Mouse (Mus musculus) T-cell, adult 2 months (primary cell): Measurements from ENCODE around the gene Tex30.
A peak's percentile ranks its signal among the peaks of the same experiment; 100 is the strongest.
"Not testable (repeated sequence)": the region's sequence is repeated elsewhere in the genome, so short reads cannot be mapped to it uniquely, and the experiment has no call there.

ENCODE experiments used
- DNase-seq: peaks from one replicate; pipeline ENCODE4 v3.0.0; 2022; ENCODE audit warnings: low spot score

The Tex30 gene

DNA sequence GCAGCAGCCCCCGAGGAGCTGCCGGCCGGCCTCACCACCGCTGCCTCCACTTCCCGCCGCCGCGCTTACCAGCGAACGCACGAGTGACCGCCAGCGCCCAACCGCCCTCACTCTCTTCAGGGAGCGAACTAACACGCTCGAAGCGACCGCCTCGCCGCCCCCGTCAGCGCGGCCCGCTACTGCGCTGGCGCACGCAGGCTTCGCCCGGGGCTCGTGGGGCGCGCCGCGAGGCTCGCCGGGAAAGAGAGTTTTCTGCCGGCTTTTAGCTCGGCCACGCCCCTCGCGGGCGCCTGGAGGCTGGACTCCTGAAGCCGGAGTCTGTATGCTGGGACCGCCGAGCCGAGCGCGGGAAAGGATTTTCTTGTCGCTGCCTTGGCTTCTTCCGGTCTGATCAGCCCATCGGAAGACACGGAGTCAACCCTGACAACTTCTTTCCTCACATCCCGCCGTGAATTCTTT is at the start of gene Tex30:
TSS of gene Tex30 (minus strand) at position 183 of the 459 bp plus-strand sequence.
- DNase-seq: peak; percentile 91

DNA sequence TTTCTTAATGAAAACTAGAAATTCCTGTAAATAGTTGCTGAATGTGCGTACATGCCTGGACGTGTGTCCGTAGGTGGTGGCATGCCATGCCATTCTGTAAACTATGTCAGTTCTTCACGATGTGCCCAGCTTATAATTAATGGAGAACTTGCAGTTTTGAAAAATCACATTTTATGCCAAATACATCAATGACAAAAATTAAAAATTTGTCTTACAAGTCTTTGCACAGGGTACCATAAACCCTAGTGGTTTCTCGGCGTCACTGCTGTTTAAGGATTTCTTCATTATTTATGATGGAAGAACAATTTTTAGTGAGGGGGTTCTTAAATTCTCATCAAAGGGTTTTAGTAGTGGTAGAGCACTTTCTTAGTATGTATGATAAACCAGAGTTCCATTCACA is 46.5 kb upstream of the Tex30 start:
- DNase-seq: no peak

- DNase-seq: peak; percentile 88
Measured at GRCm38 (mm10) chr1:44147563-44148381, 45.5 kb upstream of the Tex30 start, which contains the start of gene Ercc5. TSS of gene Ercc5 (plus strand) at chr1:44147744.

- no peak for DNase-seq
Measured at GRCm38 (mm10) chr1:44142747-44143146, 40.5 kb upstream of the Tex30 start.

- DNase-seq: no peak
Measured at GRCm38 (mm10) chr1:44140232-44140631, 38.0 kb upstream of the Tex30 start.

DNA sequence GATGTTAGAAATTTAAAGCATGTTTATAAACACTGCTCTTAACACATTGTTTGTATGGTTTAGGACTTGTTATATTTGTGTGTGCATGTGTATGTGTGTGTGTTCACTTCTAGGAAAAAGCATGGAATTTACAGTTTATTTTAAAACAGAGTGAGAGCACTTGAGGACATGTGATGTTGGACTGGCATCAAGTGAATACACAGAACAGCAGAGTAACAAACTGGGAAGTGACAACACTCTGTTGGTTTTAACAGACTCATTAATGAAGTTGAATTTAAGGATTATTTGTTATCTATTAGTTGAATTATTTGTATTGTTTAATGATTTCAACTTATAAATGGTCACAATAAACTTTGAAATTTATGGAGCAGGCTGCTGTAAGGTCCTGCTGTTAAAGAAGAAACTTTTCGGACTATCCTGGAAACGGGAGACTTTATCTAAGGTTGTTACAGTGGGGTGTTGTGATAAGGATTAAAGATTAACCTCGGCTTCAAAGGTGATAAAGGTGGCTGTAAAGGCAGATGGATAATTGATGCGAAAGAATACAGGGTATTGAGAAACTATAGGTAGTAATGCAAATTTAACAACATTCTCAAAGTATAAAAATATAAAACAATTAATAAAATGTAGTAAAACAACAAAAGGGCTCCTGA is 27.8 kb upstream of the Tex30 start:
- no peak for DNase-seq

- DNase-seq: no peak
Measured at GRCm38 (mm10) chr1:44125590-44125989, 23.3 kb upstream of the Tex30 start.

GRCm38 (mm10) chr1:44122256-44122655 is 20.0 kb upstream of the Tex30 start:
- DNase-seq: peak; percentile 67

- DNase-seq: no peak
Measured at GRCm38 (mm10) chr1:44120074-44120406, 17.8 kb upstream of the Tex30 start.

- peak; percentile 48 for DNase-seq
Measured at GRCm38 (mm10) chr1:44119201-44120073, 17.2 kb upstream of the Tex30 start.

DNA sequence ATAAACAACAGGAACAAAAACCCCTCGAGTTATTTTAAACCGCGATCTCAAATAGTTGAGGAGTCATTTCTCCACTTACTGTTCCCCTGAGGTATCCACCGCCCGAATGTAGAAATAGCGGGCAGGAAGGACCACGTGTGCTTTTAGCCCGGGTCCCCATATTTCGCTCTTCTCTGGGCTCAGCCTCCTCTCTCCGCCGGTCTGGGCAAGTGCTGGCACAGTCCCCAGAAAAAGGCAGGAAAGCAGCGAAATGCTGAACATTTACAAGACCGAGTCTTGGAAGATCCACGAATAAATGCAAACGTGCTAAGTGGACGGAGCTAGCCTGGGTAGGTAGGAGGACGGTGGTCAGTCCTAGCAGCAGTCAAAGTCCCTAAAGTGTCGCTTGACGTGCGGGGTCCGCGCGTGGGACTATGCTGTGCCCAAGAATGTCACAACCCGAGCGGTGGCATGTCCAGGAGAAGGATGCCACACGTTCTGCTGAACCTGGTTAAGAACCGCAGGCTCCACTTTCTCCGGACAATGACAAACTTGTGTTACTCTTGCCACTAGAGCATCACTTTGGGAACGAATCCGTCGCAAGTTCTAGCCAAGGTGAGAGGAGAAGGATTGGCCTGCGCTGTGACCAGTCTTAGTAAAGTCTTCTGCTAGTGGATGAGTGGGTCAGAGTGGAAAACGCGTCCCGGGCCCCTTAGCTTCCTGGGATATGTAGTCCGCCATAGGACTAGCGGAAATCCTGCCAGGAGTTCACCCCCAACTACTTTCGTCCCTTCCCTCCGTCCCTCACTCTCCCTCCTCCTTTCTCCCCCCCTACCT is 16.2 kb upstream of the Tex30 start, which contains the start of the genes Kdelc1 and Bivm:
TSS of gene Kdelc1 (minus strand) at position 570 of the 816 bp plus-strand sequence.
TSS of gene Bivm (plus strand) at position 719 of the 816 bp plus-strand sequence.
- peak; percentile 76 for DNase-seq

DNA sequence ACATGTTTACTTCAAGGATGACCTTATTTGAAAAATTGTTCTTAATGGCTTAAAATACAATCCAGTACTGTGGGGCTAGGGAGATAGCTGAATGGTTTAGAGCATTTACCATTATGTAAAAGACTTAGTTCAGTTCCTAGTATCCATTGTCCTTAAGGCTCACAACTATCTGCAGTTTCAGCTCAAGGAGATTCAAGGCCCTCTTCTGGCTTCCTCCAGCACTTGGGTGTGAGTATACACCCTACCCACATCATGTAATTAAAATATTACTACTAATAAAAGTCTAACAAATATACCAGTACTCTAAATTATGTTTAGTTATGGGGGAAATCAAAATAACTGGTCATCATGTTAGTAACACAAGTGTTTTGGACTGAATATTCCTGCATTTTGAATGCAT is 15.3 kb upstream of the Tex30 start:
- no peak for DNase-seq

GRCm38 (mm10) chr1:44102939-44103338 is 698 bp upstream of the Tex30 start:
- no peak for DNase-seq

DNA sequence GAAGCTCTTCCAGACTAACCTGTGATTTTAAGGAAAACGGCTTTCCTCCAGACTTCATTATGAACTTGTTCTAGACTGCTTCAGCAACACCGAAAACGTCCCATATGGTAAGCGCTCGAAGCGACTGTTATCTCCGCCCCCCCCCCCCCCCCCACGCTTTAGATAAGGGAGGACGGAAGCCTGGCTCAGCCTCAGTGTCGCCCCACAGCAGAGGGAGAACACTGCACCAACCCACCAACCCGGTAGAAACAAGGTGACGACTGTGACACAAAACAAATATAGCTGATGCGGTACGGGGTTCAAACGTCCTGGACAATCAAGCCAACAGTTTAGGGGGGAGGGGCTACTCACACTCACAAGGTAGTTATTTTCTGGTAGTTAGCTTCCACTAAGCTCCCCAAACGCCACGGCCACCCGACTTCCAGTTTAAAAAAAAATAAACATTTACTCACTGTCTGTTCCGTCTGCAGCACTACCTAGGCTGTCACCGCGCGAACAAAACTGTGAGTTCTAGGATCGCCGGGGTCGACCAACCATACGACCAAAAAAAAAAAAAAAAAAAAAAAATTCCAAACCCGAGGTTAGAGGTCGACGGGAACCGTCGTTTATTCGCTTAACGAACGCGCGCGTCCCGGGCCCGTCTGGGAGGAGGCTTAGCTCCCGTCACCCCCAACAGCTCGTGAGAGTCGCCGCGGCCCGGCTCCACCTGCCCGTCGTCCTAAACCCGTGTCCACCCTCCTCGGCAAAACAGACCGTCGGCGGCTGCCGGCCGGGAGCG is 604 bp downstream of the Tex30 start:
- DNase-seq: peak; percentile 66

- DNase-seq: peak; percentile 57
Measured at GRCm38 (mm10) chr1:44064625-44065024, 37.6 kb downstream of the Tex30 start.

DNA sequence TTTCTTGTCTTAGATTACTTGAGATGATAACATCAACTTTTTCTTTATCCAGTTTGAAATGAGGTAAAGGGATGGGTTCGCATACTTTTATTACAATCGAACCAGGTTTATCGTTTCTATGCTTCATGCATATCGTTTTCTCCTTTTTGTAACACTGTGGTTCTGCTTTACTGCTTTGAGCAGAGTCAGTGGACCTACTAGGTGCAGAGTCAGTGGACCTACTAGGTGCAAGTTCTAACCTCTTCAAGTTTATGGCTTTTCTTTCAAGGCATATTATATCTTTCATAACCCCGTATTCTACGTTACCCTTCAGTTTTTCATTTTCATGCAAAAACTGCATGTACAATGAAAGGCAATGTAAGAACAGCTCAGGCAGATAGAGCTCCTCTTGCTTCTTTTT is 38.8 kb downstream of the Tex30 start:
- no peak for DNase-seq

- no peak for DNase-seq
Measured at GRCm38 (mm10) chr1:44061836-44062235, 40.4 kb downstream of the Tex30 start, which contains the start of gene Gm8251. TSS of gene Gm8251 (minus strand) at chr1:44061936.

- DNase-seq: no peak
Measured at GRCm38 (mm10) chr1:44057805-44058204, 44.4 kb downstream of the Tex30 start.

DNA sequence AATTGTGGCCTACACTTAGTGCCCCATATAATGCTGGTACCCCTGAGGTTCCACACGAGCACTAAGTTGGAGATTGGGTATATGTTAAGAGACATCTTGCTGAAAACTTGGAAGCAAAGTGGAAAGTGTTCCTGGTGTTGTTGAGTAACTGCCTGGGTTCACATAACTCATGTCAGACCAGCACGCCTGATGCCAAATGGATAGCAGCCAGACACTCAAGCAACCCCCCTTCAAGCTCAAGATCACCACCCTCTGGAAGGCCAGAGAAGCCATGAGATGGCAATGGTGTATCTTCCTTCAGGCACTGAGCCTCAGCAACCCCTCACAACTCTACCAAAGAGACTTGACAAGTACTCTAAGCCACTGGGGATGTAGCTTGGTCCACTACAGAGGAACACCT is 55.7 kb downstream of the Tex30 start:
- no peak for DNase-seq

DNA sequence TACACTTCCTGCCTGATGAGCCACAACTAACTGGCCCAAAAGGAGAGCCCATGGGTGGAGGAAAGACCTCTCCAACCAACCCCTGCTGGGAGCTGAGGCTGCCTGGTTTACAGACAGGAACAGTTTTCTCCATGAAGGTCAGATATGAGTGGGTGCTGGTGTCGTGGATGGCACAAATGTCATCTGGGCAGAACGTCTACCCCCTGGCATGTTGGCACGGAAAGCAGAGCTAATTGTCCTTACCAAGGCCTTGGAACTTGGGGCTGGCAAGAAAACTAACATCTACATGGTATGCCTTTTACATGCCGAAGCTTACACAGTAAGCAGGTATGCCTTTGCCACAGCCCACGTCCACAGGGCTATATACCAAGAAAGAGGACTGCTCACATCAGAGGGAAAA is 56.6 kb downstream of the Tex30 start:
- not testable (repeated sequence) for DNase-seq

GRCm38 (mm10) chr1:44042555-44042915 is 59.7 kb downstream of the Tex30 start:
- no peak for DNase-seq
